In the genomic region with DNA sequence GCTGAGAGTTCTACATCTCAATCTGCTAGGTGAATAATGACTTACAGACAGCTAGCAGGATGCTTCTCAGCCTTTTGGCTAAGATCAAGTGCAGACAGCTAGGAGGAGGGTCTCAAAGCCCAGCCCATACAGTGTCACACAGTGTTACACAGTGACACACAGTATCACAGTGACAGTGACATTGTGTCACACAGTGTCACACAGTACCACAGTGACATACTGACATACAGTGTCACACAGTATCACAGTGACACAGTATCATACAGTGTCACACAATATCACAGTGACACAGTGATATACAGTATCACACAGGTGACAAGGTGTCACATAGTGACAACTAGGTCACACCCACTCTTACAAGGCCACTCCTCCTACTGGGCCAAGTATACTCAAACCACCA, we compare ENCODE assay signal across 30 mouse cellular contexts. TPM values are rescaled to one million over a fixed set of nuclear protein-coding genes. Genes with fewer than 3 reads are reported as not detected.
DNase-seq lines count a peak whose midpoint lies in the region; ATAC-seq and TF ChIP-seq lines count a peak whose summit lies in the region.
"Had no signal": no experiment of that assay in that cellular context is flagged by ENCODE, and none has a peak within 500 bp of the region (broad histone marks: within the 10 kb centered on the region; RNA-seq: fewer than 3 reads in every experiment).

No protein-coding gene starts in this region.

- H3K4me2 ChIP-seq in heart, embryonic 12.5 days = no peak overlapping the region
- no peak overlapping the region for H3K4me2 ChIP-seq in intestine, embryonic 14.5 days (ENCODE audit: low read length)
- H3K4me2 ChIP-seq in intestine, embryonic 16.5 days (ENCODE audit: low read depth, low read length) = no peak overlapping the region
- no peak overlapping the region for H3K4me2 ChIP-seq in midbrain, embryonic 16.5 days (ENCODE audit: low read length)
- H3K4me2 ChIP-seq: embryonic facial prominence, embryonic 13.5 days; forebrain, embryonic 15.5 days; heart, embryonic 11.5 days; lung, embryonic 14.5 days; midbrain, embryonic 12.5 days; neural tube, embryonic 12.5 days had no signal

- intact Hi-C loops in heart, postnatal 14 days (cut with DNase I) = no loop called here
- intact Hi-C loops in left cerebral cortex, adult 2 months (cut with DNase I) = no loop called here

- H3K27me3 ChIP-seq in heart, embryonic 12.5 days (replicated peaks) = 0 out of 2 replicates have a peak, but pooled peaks cover 5% of the 10 kb centered on the region
- no peaks in the 10 kb centered on the region for H3K27me3 ChIP-seq in intestine, embryonic 14.5 days (replicated peaks; ENCODE audit: control insufficient read depth, insufficient read depth, low read length)
- no peaks in the 10 kb centered on the region for H3K27me3 ChIP-seq in intestine, embryonic 16.5 days (replicated peaks; ENCODE audit: control insufficient read depth, insufficient read depth, low read length)
- H3K27me3 ChIP-seq in midbrain, embryonic 10.5 days (ENCODE audit: low read depth, poor library complexity, severe bottlenecking) = no peaks in the 10 kb centered on the region
- no peaks in the 10 kb centered on the region for H3K27me3 ChIP-seq in midbrain, embryonic 16.5 days (ENCODE audit: control insufficient read depth, insufficient read depth, low read depth, low read length)
- H3K27me3 ChIP-seq: embryonic facial prominence, embryonic 13.5 days; forebrain, embryonic 15.5 days; midbrain, embryonic 12.5 days; neural tube, embryonic 12.5 days; Patski had no signal

- H3K4me3 ChIP-seq in heart, embryonic 12.5 days = no peak overlapping the region
- no peak overlapping the region for H3K4me3 ChIP-seq in intestine, embryonic 14.5 days (ENCODE audit: low read depth, low read length)
- H3K4me3 ChIP-seq in intestine, embryonic 16.5 days (ENCODE audit: low read length) = no peak overlapping the region
- no peak overlapping the region for H3K4me3 ChIP-seq in midbrain, embryonic 10.5 days
- no peak overlapping the region for H3K4me3 ChIP-seq in midbrain, embryonic 16.5 days (ENCODE audit: low read depth, low read length)
- no peak overlapping the region for H3K4me3 ChIP-seq in left cerebral cortex, adult 2 months
- H3K4me3 ChIP-seq: embryonic facial prominence, embryonic 13.5 days; forebrain, embryonic 10.5 days; forebrain, embryonic 15.5 days; gastrocnemius, adult 2 months; midbrain, embryonic 12.5 days; neural tube, embryonic 12.5 days had no signal

- TF ChIP-seq CTCF in left cerebral cortex, adult 2 months (IDR thresholded peaks at IDR 0.05) = no peak

- peak; percentile 22; the same call in 1 of the 2 replicates for ATAC-seq in heart, embryonic 12.5 days (ENCODE audit: insufficient number of reproducible peaks, low FRiP score)
- ATAC-seq in intestine, embryonic 14.5 days (replicated peaks; ENCODE audit: low FRiP score, low TSS enrichment, low read depth) = 0 out of 2 replicates have a peak, but pooled peaks have one; percentile 14
- no peak for ATAC-seq in intestine, embryonic 16.5 days
- ATAC-seq in midbrain, embryonic 16.5 days = no peak
- ATAC-seq: forebrain, embryonic 15.5 days; intestine, postnatal 0 days; Patski had no signal

- H3K27ac ChIP-seq in heart, embryonic 12.5 days (ENCODE audit: poor library complexity, severe bottlenecking) = no peak overlapping the region
- no peak overlapping the region for H3K27ac ChIP-seq in intestine, embryonic 14.5 days (ENCODE audit: low read depth)
- no peak overlapping the region for H3K27ac ChIP-seq in intestine, embryonic 16.5 days (ENCODE audit: low read length)
- peak overlapping the region; percentile 58; the same call in 1 of the 2 replicates for H3K27ac ChIP-seq in midbrain, embryonic 10.5 days (replicated peaks)
- H3K27ac ChIP-seq in midbrain, embryonic 16.5 days (ENCODE audit: low read length) = no peak overlapping the region
- H3K27ac ChIP-seq in left cerebral cortex, adult 2 months = no peak overlapping the region
- H3K27ac ChIP-seq: embryonic facial prominence, embryonic 13.5 days; forebrain, embryonic 10.5 days; forebrain, embryonic 15.5 days; midbrain, embryonic 12.5 days; neural tube, embryonic 12.5 days had no signal

- no peaks in the 10 kb centered on the region for H3K9me3 ChIP-seq in heart, embryonic 12.5 days (replicated peaks)
- H3K9me3 ChIP-seq in intestine, embryonic 14.5 days (ENCODE audit: control insufficient read depth, low read length) = no peaks in the 10 kb centered on the region
- no peaks in the 10 kb centered on the region for H3K9me3 ChIP-seq in intestine, embryonic 16.5 days (ENCODE audit: control insufficient read depth, low read length)
- H3K9me3 ChIP-seq in midbrain, embryonic 10.5 days (replicated peaks) = no peaks in the 10 kb centered on the region
- H3K9me3 ChIP-seq in midbrain, embryonic 16.5 days (replicated peaks; ENCODE audit: control insufficient read depth, low read length, poor library complexity, severe bottlenecking) = no peaks in the 10 kb centered on the region
- H3K9me3 ChIP-seq: embryonic facial prominence, embryonic 13.5 days; forebrain, embryonic 10.5 days; forebrain, embryonic 15.5 days; midbrain, embryonic 12.5 days; neural tube, embryonic 12.5 days had no signal

- no peak for DNase-seq in heart, postnatal 14 days
- DNase-seq in intestine, embryonic 14.5 days (ENCODE audit: low spot score) = no peak
- no peak for DNase-seq in midbrain, embryonic 10.5 days (ENCODE audit: low spot score)
- DNase-seq in left cerebral cortex, adult 2 months (ENCODE audit: extremely low spot score in 1 of 2, low spot score in 2 of 2) = no peak
- DNase-seq: adrenal gland, postnatal 14 days; cerebellum, adult 11 months; cerebellum, adult 9-10 months; cerebellum, postnatal 36 days; gastrocnemius, adult 2 months; gastrocnemius, postnatal 36 days; heart, adult 18-20 months; kidney, adult 9 months; kidney, postnatal 14 days; layer of hippocampus, adult 9-11 months; lung, embryonic 14.5 days; lung, postnatal 14 days; right cerebral cortex, postnatal 4 days; thymus, postnatal 4 days had no signal

- no peak overlapping the region for H3K9ac ChIP-seq in heart, embryonic 12.5 days
- no peak overlapping the region for H3K9ac ChIP-seq in intestine, embryonic 14.5 days (ENCODE audit: low read length)
- no peak overlapping the region for H3K9ac ChIP-seq in intestine, embryonic 16.5 days (ENCODE audit: low read depth, low read length)
- no peak overlapping the region for H3K9ac ChIP-seq in midbrain, embryonic 16.5 days (ENCODE audit: low read depth, low read length)
- H3K9ac ChIP-seq: embryonic facial prominence, embryonic 13.5 days; forebrain, embryonic 15.5 days; lung, embryonic 14.5 days; midbrain, embryonic 12.5 days; neural tube, embryonic 12.5 days had no signal

- H3K4me1 ChIP-seq in heart, embryonic 12.5 days (replicated peaks) = peaks cover 6% of the 10 kb centered on the region
- H3K4me1 ChIP-seq in intestine, embryonic 14.5 days (replicated peaks; ENCODE audit: control insufficient read depth, insufficient read depth, low read length) = peaks cover 1% of the 10 kb centered on the region; the same call in 1 of the 2 replicates
- peaks cover 3% of the 10 kb centered on the region for H3K4me1 ChIP-seq in intestine, embryonic 16.5 days (ENCODE audit: control insufficient read depth, insufficient read depth, low read length)
- H3K4me1 ChIP-seq in midbrain, embryonic 10.5 days = peaks cover 28% of the 10 kb centered on the region
- 0 out of 2 replicates have a peak, but pooled peaks cover 3% of the 10 kb centered on the region for H3K4me1 ChIP-seq in midbrain, embryonic 16.5 days (ENCODE audit: control insufficient read depth, insufficient read depth, low read length)

- H3K36me3 ChIP-seq in heart, embryonic 12.5 days = peaks cover 8% of the 10 kb centered on the region
- no peaks in the 10 kb centered on the region for H3K36me3 ChIP-seq in intestine, embryonic 14.5 days (ENCODE audit: control insufficient read depth, insufficient read depth, low read length)
- H3K36me3 ChIP-seq in intestine, embryonic 16.5 days (ENCODE audit: control insufficient read depth, insufficient read depth, low read length) = 0 out of 2 replicates have a peak, but pooled peaks cover 3% of the 10 kb centered on the region
- H3K36me3 ChIP-seq in midbrain, embryonic 10.5 days = peaks cover 4% of the 10 kb centered on the region; the same call in 1 of the 2 replicates
- no peaks in the 10 kb centered on the region for H3K36me3 ChIP-seq in midbrain, embryonic 16.5 days (ENCODE audit: control insufficient read depth, insufficient read depth, low read length)
- H3K36me3 ChIP-seq: forebrain, embryonic 15.5 days; neural tube, embryonic 12.5 days had no signal

RNA-seq across cellular contexts. Expression of gene Plekhg5, which starts 5.0 kb away (rescaled TPM):
- 13.6 and 14.1 TPM in 2 replicates for polyA plus RNA-seq in heart, embryonic 12.5 days (2016; fragmentation: Nextera tagmentation; extraction: Ambion mirVana)
- total RNA-seq in heart, postnatal 14 days (2021) = 10 to 100 TPM; 27.0 to 28.9 TPM
- 9.0 and 9.2 TPM in 2 replicates for polyA plus RNA-seq in intestine, embryonic 14.5 days (2014; fragmentation: Nextera tagmentation; extraction: Ambion mirVana)
- polyA plus RNA-seq in intestine, embryonic 16.5 days (2015; fragmentation: Nextera tagmentation; extraction: Ambion mirVana) = 14.2 and 17.0 TPM in 2 replicates
- 8.1 and 9.5 TPM in 2 replicates for polyA plus RNA-seq in midbrain, embryonic 10.5 days (2016; fragmentation: Nextera tagmentation; extraction: Ambion mirVana)
- polyA plus RNA-seq in midbrain, embryonic 16.5 days (2015; fragmentation: Nextera tagmentation; extraction: Ambion mirVana) = 11.8 and 13.1 TPM in 2 replicates
- 100 to 1,000 TPM in 1 of 2 experiments, 10 to 100 TPM in 1; 89.1 to 101 TPM for total RNA-seq in left cerebral cortex, adult 2 months (2021)

RNA-seq across cellular contexts. Expression of gene Nol9, which starts 28.2 kb away (rescaled TPM):
- polyA plus RNA-seq in heart, embryonic 12.5 days (2016; fragmentation: Nextera tagmentation; extraction: Ambion mirVana) = 23.1 and 25.8 TPM in 2 replicates
- total RNA-seq in heart, postnatal 14 days (2021) = 10 to 100 TPM; 10.5 to 10.9 TPM
- 34.9 and 36.0 TPM in 2 replicates for polyA plus RNA-seq in intestine, embryonic 14.5 days (2014; fragmentation: Nextera tagmentation; extraction: Ambion mirVana)
- polyA plus RNA-seq in intestine, embryonic 16.5 days (2015; fragmentation: Nextera tagmentation; extraction: Ambion mirVana) = 22.4 and 22.7 TPM in 2 replicates
- polyA plus RNA-seq in midbrain, embryonic 10.5 days (2016; fragmentation: Nextera tagmentation; extraction: Ambion mirVana) = 35.3 and 35.7 TPM in 2 replicates
- polyA plus RNA-seq in midbrain, embryonic 16.5 days (2015; fragmentation: Nextera tagmentation; extraction: Ambion mirVana) = 22.8 and 24.0 TPM in 2 replicates
- 10 to 100 TPM; 18.2 to 19.2 TPM for total RNA-seq in left cerebral cortex, adult 2 months (2021)

RNA-seq across cellular contexts. Expression of gene Tas1r1, which starts 28.9 kb away (rescaled TPM):
- 0.06 and 0.13 TPM in 2 replicates for polyA plus RNA-seq in heart, embryonic 12.5 days (2016; fragmentation: Nextera tagmentation; extraction: Ambion mirVana)
- under 1 TPM in 1 of 2 experiments, not detected in 1; 0.07 TPM for total RNA-seq in heart, postnatal 14 days (2021)
- polyA plus RNA-seq in intestine, embryonic 14.5 days (2014; fragmentation: Nextera tagmentation; extraction: Ambion mirVana) = 0.14 and 0.17 TPM in 2 replicates
- polyA plus RNA-seq in intestine, embryonic 16.5 days (2015; fragmentation: Nextera tagmentation; extraction: Ambion mirVana) = 0.20 and 0.21 TPM in 2 replicates
- polyA plus RNA-seq in midbrain, embryonic 10.5 days (2016; fragmentation: Nextera tagmentation; extraction: Ambion mirVana) = 0.73 and 0.75 TPM in 2 replicates
- 2.1 and 2.4 TPM in 2 replicates for polyA plus RNA-seq in midbrain, embryonic 16.5 days (2015; fragmentation: Nextera tagmentation; extraction: Ambion mirVana)
- total RNA-seq in left cerebral cortex, adult 2 months (2021) = under 1 TPM; 0.49 to 0.95 TPM
- total RNA-seq: adrenal gland, postnatal 14 days; liver, adult 2 months had no signal
- polyA plus RNA-seq: liver, adult 2 months had no signal

RNA-seq across cellular contexts. Expression of gene Zbtb48, which starts 39.8 kb away (rescaled TPM):
- polyA plus RNA-seq in heart, embryonic 12.5 days (2016; fragmentation: Nextera tagmentation; extraction: Ambion mirVana) = 13.9 and 15.1 TPM in 2 replicates
- 1 to 10 TPM; 4.7 to 7.5 TPM for total RNA-seq in heart, postnatal 14 days (2021)
- 16.3 and 28.0 TPM in 2 replicates for polyA plus RNA-seq in intestine, embryonic 14.5 days (2014; fragmentation: Nextera tagmentation; extraction: Ambion mirVana)
- 13.5 and 16.6 TPM in 2 replicates for polyA plus RNA-seq in intestine, embryonic 16.5 days (2015; fragmentation: Nextera tagmentation; extraction: Ambion mirVana)
- 18.7 and 25.6 TPM in 2 replicates for polyA plus RNA-seq in midbrain, embryonic 10.5 days (2016; fragmentation: Nextera tagmentation; extraction: Ambion mirVana)
- 19.3 and 21.5 TPM in 2 replicates for polyA plus RNA-seq in midbrain, embryonic 16.5 days (2015; fragmentation: Nextera tagmentation; extraction: Ambion mirVana)
- 10 to 100 TPM; 13.6 to 13.9 TPM for total RNA-seq in left cerebral cortex, adult 2 months (2021)

RNA-seq across cellular contexts. Expression of gene Tnfrsf25, which starts 48.5 kb away (rescaled TPM):
- 0.86 and 1.1 TPM in 2 replicates for polyA plus RNA-seq in heart, embryonic 12.5 days (2016; fragmentation: Nextera tagmentation; extraction: Ambion mirVana)
- 1 to 10 TPM; 4.0 to 6.7 TPM for total RNA-seq in heart, postnatal 14 days (2021)
- polyA plus RNA-seq in intestine, embryonic 14.5 days (2014; fragmentation: Nextera tagmentation; extraction: Ambion mirVana) = 0.97 and 0.98 TPM in 2 replicates
- 1.8 and 2.4 TPM in 2 replicates for polyA plus RNA-seq in intestine, embryonic 16.5 days (2015; fragmentation: Nextera tagmentation; extraction: Ambion mirVana)
- polyA plus RNA-seq in midbrain, embryonic 10.5 days (2016; fragmentation: Nextera tagmentation; extraction: Ambion mirVana) = 0.47 and 1.0 TPM in 2 replicates
- 0.37 and 0.83 TPM in 2 replicates for polyA plus RNA-seq in midbrain, embryonic 16.5 days (2015; fragmentation: Nextera tagmentation; extraction: Ambion mirVana)
- total RNA-seq in left cerebral cortex, adult 2 months (2021) = 10 to 100 TPM; 16.4 to 28.6 TPM

Comparison
In these comparisons a context has a peak if more than half of its experiments do, and no peak if none do; other contexts are left out.
1. ATAC-seq: peak in heart, embryonic 12.5 days (single experiment) and intestine, embryonic 14.5 days (single experiment); none in intestine, embryonic 16.5 days (single experiment) and midbrain, embryonic 16.5 days (single experiment).